Mouse (Mus musculus): ENCODE measurements around the gene Slc6a1. TPM values are rescaled to one million over a fixed set of nuclear protein-coding genes. Genes with fewer than 3 reads are reported as not detected.

Gene Slc6a1
- total and polyA plus RNA-seq, 3 experiments, result 0.04 TPM; not detected in 2

- no peak overlapping the region for H3K27ac ChIP-seq (ENCODE audit: insufficient read depth, low read depth)
- H3K4me2 ChIP-seq (ENCODE audit: insufficient read depth, low read depth, poor library complexity, severe bottlenecking), result no peak overlapping the region
- H3K9ac ChIP-seq (ENCODE audit: insufficient read depth, low read depth), result no peak overlapping the region
- no peaks in the 10 kb centered on the region for H3K9me3 ChIP-seq (replicated peaks; ENCODE audit: low read length)
- H3K79me2 ChIP-seq (replicated peaks; ENCODE audit: control insufficient read depth, extremely low read depth, insufficient read depth, poor library complexity, severe bottlenecking), result no peaks in the 10 kb centered on the region
- no peaks in the 10 kb centered on the region for H3K4me1 ChIP-seq (ENCODE audit: control insufficient read depth in 1 of 2, insufficient read depth in 2 of 2)
- in situ Hi-C loops (cut with MboI; ENCODE audit: low pct_ligation_motif_present, low pct_unique_long_range_greater_than_20kb, low sequenced_read_pairs), result no loop called here
- dilution Hi-C loops (cut with MboI; ENCODE audit: extremely low pct_ligation_motif_present, extremely low pct_unique_long_range_greater_than_20kb, low sequenced_read_pairs), result no loop called here
- H3K27me3 ChIP-seq (replicated peaks), result peaks cover 87% of the 10 kb centered on the region
- H3K36me3 ChIP-seq (replicated peaks in 1 of 2; ENCODE audit: control insufficient read depth in 1 of 2, insufficient read depth in 1 of 2, low read length in 1 of 2), result no peaks in the 10 kb centered on the region
- TF ChIP-seq RCOR1 (conservative IDR thresholded peaks at IDR 0.05; ENCODE audit: low read depth, low read length), result no peak
- no peak overlapping the region for H3K4me3 ChIP-seq (replicated peaks in 1 of 3; ENCODE audit: low read depth in 2 of 3, low read length in 2 of 3, poor library complexity in 1 of 3)
- no peak for DNase-seq (ENCODE audit: extremely low read depth)
Observed at GRCm38 (mm10) chr6:114270799-114271198, 11.6 kb upstream of the Slc6a1 start.

GRCm38 (mm10) chr6:114272279-114272678 lies 10.2 kb upstream of the Slc6a1 start:
- dilution Hi-C loops (cut with MboI; ENCODE audit: extremely low pct_ligation_motif_present, extremely low pct_unique_long_range_greater_than_20kb, low sequenced_read_pairs), result no loop called here
- in situ Hi-C loops (cut with MboI; ENCODE audit: low pct_ligation_motif_present, low pct_unique_long_range_greater_than_20kb, low sequenced_read_pairs), result no loop called here
- H3K4me3 ChIP-seq (replicated peaks in 1 of 3; ENCODE audit: low read depth in 2 of 3, low read length in 2 of 3, poor library complexity in 1 of 3), result no peak overlapping the region

DNA sequence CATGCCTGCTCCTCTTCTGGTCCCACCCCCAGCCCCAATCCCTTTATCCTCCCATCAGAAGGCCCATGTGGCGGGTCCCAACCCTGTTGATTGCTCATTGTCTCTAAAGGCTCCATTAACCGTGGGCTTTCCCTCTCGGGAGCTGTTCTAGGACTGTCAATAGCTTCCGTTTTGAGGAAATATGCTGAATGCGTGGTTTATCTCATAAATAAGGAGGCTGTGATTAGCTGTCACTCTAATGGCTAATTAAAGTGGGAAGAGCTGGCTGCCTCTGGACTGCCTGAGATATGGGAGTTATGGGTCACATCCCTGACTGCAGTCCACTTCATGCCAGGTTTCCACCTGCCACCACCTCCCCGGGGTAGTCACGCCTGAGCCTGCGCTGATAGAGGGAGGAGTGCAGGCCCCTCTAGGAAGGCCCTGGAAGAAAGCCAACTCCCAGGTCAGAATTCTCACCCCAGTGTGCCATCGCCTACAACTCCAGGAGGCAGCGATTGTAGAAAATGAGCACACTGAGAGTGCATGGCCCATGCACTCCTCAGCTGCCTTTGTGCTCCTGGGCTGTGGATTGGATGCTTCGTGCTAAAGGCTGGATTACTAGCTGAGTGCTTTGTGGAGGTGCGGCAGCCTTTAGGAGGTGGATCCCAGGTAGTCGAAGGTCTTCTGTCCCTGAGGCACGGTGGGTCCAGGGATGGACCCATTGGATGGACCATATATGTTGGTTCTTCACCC lies 8.3 kb upstream of the Slc6a1 start:
- dilution Hi-C loops (cut with MboI; ENCODE audit: extremely low pct_ligation_motif_present, extremely low pct_unique_long_range_greater_than_20kb, low sequenced_read_pairs), result no loop called here
- TF ChIP-seq SMC3 (IDR thresholded peaks at IDR 0.05; ENCODE audit: low read depth, low read length), result no peak
- no peak for TF ChIP-seq HCFC1 (IDR thresholded peaks at IDR 0.05; ENCODE audit: low read depth, low read length)
- no peak for TF ChIP-seq CHD2 (IDR thresholded peaks at IDR 0.05; ENCODE audit: low read length)
- TF ChIP-seq MAZ (IDR thresholded peaks at IDR 0.05; ENCODE audit: low read depth, low read length), result no peak
- no peak for TF ChIP-seq UBTF (IDR thresholded peaks at IDR 0.05; ENCODE audit: low read depth, low read length)
- no peak for TF ChIP-seq NELFE (IDR thresholded peaks at IDR 0.05; ENCODE audit: low read depth, low read length)
- TF ChIP-seq EP300 (IDR thresholded peaks at IDR 0.05; ENCODE audit: low read length), result no peak
- TF ChIP-seq ELF1 (IDR thresholded peaks at IDR 0.05; ENCODE audit: low read depth, low read length), result no peak
- TF ChIP-seq POLR2AphosphoS2 (IDR thresholded peaks at IDR 0.05; ENCODE audit: low read depth, low read length), result no peak
- no peak for TF ChIP-seq GABPA (IDR thresholded peaks at IDR 0.05; ENCODE audit: insufficient replicate concordance, low read depth, low read length)
- TF ChIP-seq ZKSCAN1 (IDR thresholded peaks at IDR 0.05; ENCODE audit: borderline replicate concordance, low read depth, low read length), result no peak
- TF ChIP-seq JUN (IDR thresholded peaks at IDR 0.05; ENCODE audit: insufficient read depth, low read depth, low read length), result no peak
- H3K27me3 ChIP-seq (replicated peaks), result peaks cover 94% of the 10 kb centered on the region

More at GRCm38 (mm10) chr6:114272279-114272678, 10.2 kb upstream of the Slc6a1 start:
- Histone ChIP-seq H3K27me3 (replicated peaks) (peaks cover 87% of the 10 kb centered on the region), H3K36me3 (replicated peaks in 1 of 2; ENCODE audit: control insufficient read depth in 1 of 2, insufficient read depth in 1 of 2, low read length in 1 of 2) (no peaks in the 10 kb centered on the region), H3K4me2 (ENCODE audit: insufficient read depth, low read depth, poor library complexity, severe bottlenecking) (no peak overlapping the region), H3K27ac (ENCODE audit: insufficient read depth, low read depth) (no peak overlapping the region), H3K4me1 (ENCODE audit: control insufficient read depth in 1 of 2, insufficient read depth in 2 of 2) (no peaks in the 10 kb centered on the region), H3K9me3 (replicated peaks; ENCODE audit: low read length) (no peaks in the 10 kb centered on the region), H3K79me2 (replicated peaks; ENCODE audit: control insufficient read depth, extremely low read depth, insufficient read depth, poor library complexity, severe bottlenecking) (no peaks in the 10 kb centered on the region), H3K9ac (ENCODE audit: insufficient read depth, low read depth) (no peak overlapping the region)
- TF ChIP-seq PAX5 (IDR thresholded peaks at IDR 0.05; ENCODE audit: low read length) (no peak), SMC3 (IDR thresholded peaks at IDR 0.05; ENCODE audit: low read depth, low read length) (no peak), NELFE (IDR thresholded peaks at IDR 0.05; ENCODE audit: low read depth, low read length) (no peak), RAD21 (IDR thresholded peaks at IDR 0.05; ENCODE audit: low read depth, low read length) (no peak), USF1 (IDR thresholded peaks at IDR 0.05; ENCODE audit: low read depth, low read length) (no peak), USF2 (conservative IDR thresholded peaks at IDR 0.05; ENCODE audit: low read depth, low read length) (no peak), ZKSCAN1 (IDR thresholded peaks at IDR 0.05; ENCODE audit: borderline replicate concordance, low read depth, low read length) (no peak), MYC (IDR thresholded peaks at IDR 0.05; ENCODE audit: low read depth, low read length) (no peak), ZC3H11A (IDR thresholded peaks at IDR 0.05; ENCODE audit: low read depth, low read length) (no peak), ZMIZ1 (IDR thresholded peaks at IDR 0.05; ENCODE audit: low read depth, low read length) (no peak), ZNF384 (IDR thresholded peaks at IDR 0.05; ENCODE audit: low read depth, low read length) (no peak), TCF12 (IDR thresholded peaks at IDR 0.05; ENCODE audit: low read depth, low read length) (no peak), MAX (IDR thresholded peaks at IDR 0.05; ENCODE audit: low read length) (no peak), HCFC1 (IDR thresholded peaks at IDR 0.05; ENCODE audit: low read depth, low read length) (no peak)
- DNase-seq (ENCODE audit: extremely low read depth), result no peak

More for the DNA sequence above, 8.3 kb upstream of the Slc6a1 start:
- no peaks in the 10 kb centered on the region for H3K4me1 ChIP-seq (ENCODE audit: control insufficient read depth in 1 of 2, insufficient read depth in 2 of 2)
- no peak overlapping the region for H3K9ac ChIP-seq (ENCODE audit: insufficient read depth, low read depth)
- no peak overlapping the region for H3K4me2 ChIP-seq (ENCODE audit: insufficient read depth, low read depth, poor library complexity, severe bottlenecking)
- H3K4me3 ChIP-seq (replicated peaks in 1 of 3; ENCODE audit: low read depth in 2 of 3, low read length in 2 of 3, poor library complexity in 1 of 3), result no peak overlapping the region
- no peaks in the 10 kb centered on the region for H3K36me3 ChIP-seq (replicated peaks in 1 of 2; ENCODE audit: control insufficient read depth in 1 of 2, insufficient read depth in 1 of 2, low read length in 1 of 2)
- no peak overlapping the region for H3K27ac ChIP-seq (ENCODE audit: insufficient read depth, low read depth)
- H3K9me3 ChIP-seq (replicated peaks; ENCODE audit: low read length), result no peaks in the 10 kb centered on the region
- in situ Hi-C loops (cut with MboI; ENCODE audit: low pct_ligation_motif_present, low pct_unique_long_range_greater_than_20kb, low sequenced_read_pairs), result no loop called here
- no peak for DNase-seq (ENCODE audit: extremely low read depth)
- H3K79me2 ChIP-seq (replicated peaks; ENCODE audit: control insufficient read depth, extremely low read depth, insufficient read depth, poor library complexity, severe bottlenecking), result no peaks in the 10 kb centered on the region
